In genomic region chr5:149404710-149405109, GRCm38 (mm10) we compare ENCODE assay signal across 1 mouse cellular context.
TF ChIP-seq lines count a peak whose summit lies in the region.

No protein-coding gene starts in this region.

TF ChIP-seq in MEL, 35 proteins besides CTCF, POLR2A, EP300 and RAD21:
- TF ChIP-seq MYB (IDR thresholded peaks at IDR 0.05; ENCODE audit: low read depth, low read length) = no peak
